Mouse (Mus musculus) heart, embryonic 12.5 days (tissue): ENCODE results near the gene Mlph. TPM values are rescaled to one million over a fixed set of nuclear protein-coding genes. Genes with fewer than 3 reads are reported as not detected.

Experiments used
- ATAC-seq: fragments of 200-750 bp; cut with Nextera tagmentation; 2 replicates; pipeline ENCODE4 v1.8.0; 2017; ENCODE audit warnings: moderate TSS enrichment, moderate library complexity; ENCODE audit not compliant: insufficient number of reproducible peaks, low FRiP score
- H3K27ac ChIP-seq: fragments of 300-500 bp; sonication (generic); 2 replicates; pipeline ENCODE4 v1.5.1; 2016; ENCODE audit warnings: mild to moderate bottlenecking, moderate library complexity; ENCODE audit not compliant: poor library complexity, severe bottlenecking
- H3K27me3 ChIP-seq: fragments of 300-500 bp; sonication (generic); replicated peaks from 2 replicates; pipeline ENCODE4 v1.6.1; 2016; ENCODE audit warnings: mild to moderate bottlenecking, moderate library complexity
- H3K36me3 ChIP-seq: fragments of 300-500 bp; sonication (generic); 2 replicates; pipeline ENCODE4 v1.6.1; 2016; ENCODE audit warnings: mild to moderate bottlenecking, moderate library complexity
- H3K4me1 ChIP-seq: fragments of 300-500 bp; sonication (generic); replicated peaks from 2 replicates; pipeline ENCODE4 v1.6.1; 2016; ENCODE audit warnings: mild to moderate bottlenecking
- H3K4me2 ChIP-seq: fragments of 300-500 bp; sonication (generic); 2 replicates; pipeline ENCODE4 v1.6.1; 2016; ENCODE audit warnings: mild to moderate bottlenecking, moderate library complexity
- H3K4me3 ChIP-seq: fragments of 300-500 bp; sonication (generic); 2 replicates; pipeline ENCODE4 v1.5.1; 2016; ENCODE audit warnings: mild to moderate bottlenecking
- H3K9ac ChIP-seq: fragments of 300-500 bp; sonication (generic); 2 replicates; pipeline ENCODE4 v1.6.1; 2016; ENCODE audit warnings: mild to moderate bottlenecking, moderate library complexity
- H3K9me3 ChIP-seq: fragments of 300-500 bp; sonication (generic); replicated peaks from 2 replicates; pipeline ENCODE4 v1.6.1; 2016; ENCODE audit warnings: mild to moderate bottlenecking, moderate library complexity
- WGBS: fragments of 180-500 bp; shearing (Covaris S2); methylation state at CpG from one replicate; pipeline ENCODE4 v1.1.7; 2016; 5-methylcytosine and 5-hydroxymethylcytosine counted together
- polyA plus RNA-seq: library from polyadenylated mRNA; unstranded; fragments of >200 nt; fragmentation: Nextera tagmentation; extraction: Ambion mirVana; gene quantifications from 2 replicates; pipeline ENCODE4 v1.2.1, GENCODE M21; 2016

The Mlph gene
- polyA plus RNA-seq, 1 experiment from 2014 or later, result 0.31 TPM

DNA sequence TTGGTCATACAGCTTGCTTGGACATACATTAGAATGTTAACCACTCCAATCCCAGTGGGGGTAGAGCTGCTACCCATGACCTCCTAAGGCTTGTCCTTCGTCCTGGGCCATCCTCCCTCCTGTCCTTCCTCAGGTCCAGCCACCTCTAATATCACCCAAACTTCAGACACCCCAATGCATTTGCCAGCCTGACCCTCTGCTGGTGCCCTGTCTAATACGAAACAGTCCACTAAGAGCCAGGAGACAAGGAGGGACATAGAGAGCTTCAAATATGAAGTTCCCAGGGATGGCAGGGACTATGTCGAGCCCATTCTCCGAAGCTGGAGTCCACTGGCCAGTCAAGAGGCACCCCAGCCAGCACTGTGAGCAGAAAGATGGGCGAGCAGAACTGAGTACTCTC, 82.8 kb downstream of the Mlph start:
- WGBS, result 68% methylated on average over 5 of the region's 5 CpGs
- Histone ChIP-seq H3K27me3 (no peaks in the 10 kb centered on the region), H3K4me1 (peaks cover 43% of the 10 kb centered on the region), H3K9me3 (peaks cover 6% of the 10 kb centered on the region), H3K36me3 (0 out of 2 replicates have a peak, but pooled peaks cover 3% of the 10 kb centered on the region), H3K27ac (peak overlapping the region; percentile 98; the same call in 1 of the 2 replicates), H3K4me3 (peak overlapping the region; percentile 82; the same call in 1 of the 2 replicates), H3K4me2 (peak overlapping the region; percentile 75), H3K9ac (peak overlapping the region; percentile 98)
- ATAC-seq, result no peak

GRCm38 (mm10) chr1:90998268-90998890, 83.5 kb downstream of the Mlph start, which contains the start of gene Lrrfip1:
Gene Lrrfip1, plus strand, starts transcription at chr1:90998737.
- Histone ChIP-seq H3K4me2 (peak within 1 kb of the TSS; percentile 75), H3K9ac (peak within 1 kb of the TSS; percentile 98), H3K9me3 (peaks cover 6% of the 10 kb centered on the region), H3K27me3 (no peaks in the 10 kb centered on the region), H3K27ac (peak within 1 kb of the TSS; percentile 98), H3K36me3 (0 out of 2 replicates have a peak, but pooled peaks cover 3% of the 10 kb centered on the region), H3K4me3 (peak within 1 kb of the TSS; percentile 82), H3K4me1 (peaks cover 50% of the 10 kb centered on the region)
- 3% methylated on average over 54 of the region's 59 CpGs for WGBS
- peak; percentile 48 for ATAC-seq

GRCm38 (mm10) chr1:90998891-90999611, 84.2 kb downstream of the Mlph start:
- peak overlapping the region; percentile 98 for H3K9ac ChIP-seq
- peak overlapping the region; percentile 75 for H3K4me2 ChIP-seq
- H3K27ac ChIP-seq, result peak overlapping the region; percentile 98
- H3K4me1 ChIP-seq, result peaks cover 57% of the 10 kb centered on the region
- H3K9me3 ChIP-seq, result peaks cover 6% of the 10 kb centered on the region
- ATAC-seq, result peak; percentile 36; the same call in 1 of the 2 replicates
- 1% methylated on average over 41 of the region's 41 CpGs for WGBS
- no peaks in the 10 kb centered on the region for H3K27me3 ChIP-seq
- H3K36me3 ChIP-seq, result 0 out of 2 replicates have a peak, but pooled peaks cover 3% of the 10 kb centered on the region
- peak overlapping the region; percentile 82 for H3K4me3 ChIP-seq

GRCm38 (mm10) chr1:90999911-91000601, 85.2 kb downstream of the Mlph start:
- peak; percentile 56 for ATAC-seq
- Histone ChIP-seq H3K9ac (peak overlapping the region; percentile 98), H3K4me3 (peak overlapping the region; percentile 82), H3K4me2 (peak overlapping the region; percentile 75), H3K27me3 (no peaks in the 10 kb centered on the region), H3K9me3 (peaks cover 6% of the 10 kb centered on the region), H3K27ac (peak overlapping the region; percentile 98), H3K4me1 (peaks cover 63% of the 10 kb centered on the region), H3K36me3 (0 out of 2 replicates have a peak, but pooled peaks cover 3% of the 10 kb centered on the region)
- WGBS, result 35% methylated on average over 10 of the region's 10 CpGs

Other genes with a start within 250 kb of the Mlph start
- gene Col6a3, start 71.1 kb upstream of the Mlph start, polyA plus RNA-seq, result 10.5 and 11.3 TPM in 2 replicates
- gene Prlh, start 38.0 kb downstream of the Mlph start, polyA plus RNA-seq, result not detected in 2 replicates
- 0.64 and 1.3 TPM in 2 replicates for gene Rab17, start 54.6 kb downstream of the Mlph start, polyA plus RNA-seq
- 151 and 161 TPM in 2 replicates for gene Lrrfip1, start 83.7 kb downstream of the Mlph start, polyA plus RNA-seq
- 2.1 and 2.7 TPM in 2 replicates for gene Rbm44, start 230.0 kb downstream of the Mlph start, polyA plus RNA-seq